Comparison of ENCODE assay signal across 8 mouse cellular contexts in the genomic region with DNA sequence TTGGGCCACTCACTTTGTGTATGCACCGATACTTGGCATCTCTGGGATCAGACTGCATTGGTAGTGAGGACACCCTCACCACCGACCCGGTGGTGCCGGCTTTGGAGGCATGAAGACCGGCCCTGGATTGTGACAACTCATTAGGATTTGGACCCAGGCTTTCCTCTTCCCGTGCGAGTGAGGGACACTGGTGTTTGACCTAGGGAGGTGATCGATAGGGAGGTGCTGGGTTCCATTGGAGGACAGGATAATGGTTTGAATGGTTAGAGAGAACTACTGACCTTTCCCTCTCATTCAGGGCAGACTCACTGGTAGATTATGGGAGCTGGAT. TPM values are rescaled to one million over a fixed set of nuclear protein-coding genes. Genes with fewer than 3 reads are reported as not detected.
DNase-seq lines count a peak whose midpoint lies in the region; ATAC-seq and TF ChIP-seq lines count a peak whose summit lies in the region.

No protein-coding gene starts in this region.

- no peaks in the 10 kb centered on the region for H3K9me3 ChIP-seq in hindbrain, embryonic 12.5 days (replicated peaks)
- H3K9me3 ChIP-seq in midbrain, embryonic 13.5 days, result no peaks in the 10 kb centered on the region

- TF ChIP-seq CTCF in kidney, adult 2 months (conservative IDR thresholded peaks at IDR 0.05; ENCODE audit: insufficient read depth, insufficient read length, low read depth, low read length), result no peak
- TF ChIP-seq CTCF in bone marrow macrophage, adult 2 months (IDR thresholded peaks at IDR 0.05; ENCODE audit: low read depth, low read length), result no peak

- peaks cover 31% of the 10 kb centered on the region; the same call in 1 of the 2 replicates for H3K4me1 ChIP-seq in kidney, adult 2 months (ENCODE audit: control insufficient read depth, insufficient read depth, low read length)
- peaks cover 24% of the 10 kb centered on the region for H3K4me1 ChIP-seq in bone marrow macrophage, adult 2 months (ENCODE audit: control insufficient read depth, insufficient read depth, low read length)
- peaks cover 22% of the 10 kb centered on the region for H3K4me1 ChIP-seq in hindbrain, embryonic 12.5 days
- peaks cover 40% of the 10 kb centered on the region for H3K4me1 ChIP-seq in midbrain, embryonic 13.5 days (replicated peaks)

- TF ChIP-seq POLR2A in kidney, adult 2 months (IDR thresholded peaks at IDR 0.05; ENCODE audit: low read depth, low read length), result no peak
- TF ChIP-seq POLR2A in bone marrow macrophage, adult 2 months (IDR thresholded peaks at IDR 0.05; ENCODE audit: borderline replicate concordance, low read depth, low read length), result no peak

- H3K4me3 ChIP-seq in kidney, adult 2 months (ENCODE audit: insufficient read depth, low read depth, low read length), result peak overlapping the region; percentile 69
- H3K4me3 ChIP-seq in bone marrow macrophage, adult 2 months (ENCODE audit: insufficient read depth, low read length), result peak overlapping the region; percentile 98
- peak overlapping the region; percentile 89 for H3K4me3 ChIP-seq in hindbrain, embryonic 12.5 days
- H3K4me3 ChIP-seq in midbrain, embryonic 13.5 days (replicated peaks), result peak overlapping the region; percentile 96

- WGBS in kidney, adult 2 months, result 1% methylated on average over 8 of the region's 8 CpGs
- under 1% methylated on average over 8 of the region's 8 CpGs for WGBS in hindbrain, embryonic 12.5 days
- WGBS in midbrain, embryonic 13.5 days, result 1% methylated on average over 8 of the region's 8 CpGs

- peak overlapping the region; percentile 85 for H3K4me2 ChIP-seq in hindbrain, embryonic 12.5 days (replicated peaks)
- peak overlapping the region; percentile 86 for H3K4me2 ChIP-seq in midbrain, embryonic 13.5 days (replicated peaks)

- H3K27ac ChIP-seq in kidney, adult 2 months (ENCODE audit: insufficient read depth, low read depth, low read length), result peak overlapping the region; percentile 93
- H3K27ac ChIP-seq in bone marrow macrophage, adult 2 months (ENCODE audit: insufficient read depth, low read depth, low read length), result peak overlapping the region; percentile 68
- peak overlapping the region; percentile 87 for H3K27ac ChIP-seq in hindbrain, embryonic 12.5 days
- H3K27ac ChIP-seq in midbrain, embryonic 13.5 days, result peak overlapping the region; percentile 90

- H3K27me3 ChIP-seq in kidney, adult 2 months (replicated peaks; ENCODE audit: control insufficient read depth, insufficient read depth, low read length), result no peaks in the 10 kb centered on the region
- H3K27me3 ChIP-seq in hindbrain, embryonic 12.5 days, result no peaks in the 10 kb centered on the region
- H3K27me3 ChIP-seq in midbrain, embryonic 13.5 days, result no peaks in the 10 kb centered on the region

- H3K36me3 ChIP-seq in kidney, adult 2 months (ENCODE audit: control insufficient read depth, insufficient read depth, low read length), result no peaks in the 10 kb centered on the region
- H3K36me3 ChIP-seq in hindbrain, embryonic 12.5 days, result no peaks in the 10 kb centered on the region
- peaks cover 7% of the 10 kb centered on the region; the same call in 1 of the 2 replicates for H3K36me3 ChIP-seq in midbrain, embryonic 13.5 days

- no peak for DNase-seq in kidney, adult 2 months
- DNase-seq in kidney, adult 18-20 months, result no peak
- DNase-seq in layer of hippocampus, postnatal 36 days, result no peak
- DNase-seq in left cerebral cortex, adult 11 months (ENCODE audit: low spot score), result no peak
- DNase-seq in layer of hippocampus, postnatal 25 days (ENCODE audit: extremely low spot score in 1 of 2, low spot score in 1 of 2), result no peak

- H3K9ac ChIP-seq in hindbrain, embryonic 12.5 days, result peak overlapping the region; percentile 88
- peak overlapping the region; percentile 95 for H3K9ac ChIP-seq in midbrain, embryonic 13.5 days (replicated peaks)

- no peak for ATAC-seq in hindbrain, embryonic 12.5 days (ENCODE audit: low FRiP score)
- ATAC-seq in midbrain, embryonic 13.5 days, result no peak; the same call in 1 of the 2 replicates

RNA-seq across cellular contexts. Expression of gene Mgrn1, which starts 0.6 kb away (rescaled TPM):
- polyA plus RNA-seq in kidney, adult 2 months (2012; rRNA removed), result 197 and 218 TPM in 2 replicates
- 66.4 and 75.4 TPM in 2 replicates for polyA plus RNA-seq in bone marrow macrophage, adult 2 months (2012; ENCODE audit: insufficient read depth, insufficient read length, missing spikeins)
- 91.1 and 94.0 TPM in 2 replicates for polyA plus RNA-seq in hindbrain, embryonic 12.5 days (2016; fragmentation: Nextera tagmentation; extraction: Ambion mirVana)
- polyA plus RNA-seq in midbrain, embryonic 13.5 days (2015; fragmentation: Nextera tagmentation; extraction: Ambion mirVana), result 100 and 101 TPM in 2 replicates
- total RNA-seq in layer of hippocampus, postnatal 36 days (2021), result 100 to 1,000 TPM; 213 TPM
- total RNA-seq in layer of hippocampus, postnatal 25 days (2021), result 100 to 1,000 TPM; 219 to 221 TPM

RNA-seq across cellular contexts. Expression of gene Ubald1, which starts 6.5 kb away (rescaled TPM):
- 38.4 and 39.2 TPM in 2 replicates for polyA plus RNA-seq in kidney, adult 2 months (2012; rRNA removed)
- 68.4 and 72.6 TPM in 2 replicates for polyA plus RNA-seq in bone marrow macrophage, adult 2 months (2012; ENCODE audit: insufficient read depth, insufficient read length, missing spikeins)
- 38.8 and 40.6 TPM in 2 replicates for polyA plus RNA-seq in hindbrain, embryonic 12.5 days (2016; fragmentation: Nextera tagmentation; extraction: Ambion mirVana)
- polyA plus RNA-seq in midbrain, embryonic 13.5 days (2015; fragmentation: Nextera tagmentation; extraction: Ambion mirVana), result 45.8 and 46.2 TPM in 2 replicates
- 10 to 100 TPM; 91.3 to 94.9 TPM for total RNA-seq in layer of hippocampus, postnatal 36 days (2021)
- total RNA-seq in layer of hippocampus, postnatal 25 days (2021), result 100 to 1,000 TPM in 1 of 2 experiments, 10 to 100 TPM in 1; 93.5 to 103 TPM

RNA-seq across cellular contexts. Expression of gene 4930562C15Rik, which starts 51.4 kb away (rescaled TPM):
- 0.03 TPM in 1 of 2 replicates, not detected in the other for polyA plus RNA-seq in kidney, adult 2 months (2012; rRNA removed)
- polyA plus RNA-seq in bone marrow macrophage, adult 2 months (2012; ENCODE audit: insufficient read depth, insufficient read length, missing spikeins), result not detected in 2 replicates
- 0.53 and 0.63 TPM in 2 replicates for polyA plus RNA-seq in hindbrain, embryonic 12.5 days (2016; fragmentation: Nextera tagmentation; extraction: Ambion mirVana)
- polyA plus RNA-seq in midbrain, embryonic 13.5 days (2015; fragmentation: Nextera tagmentation; extraction: Ambion mirVana), result 0.40 and 0.50 TPM in 2 replicates
- total RNA-seq in layer of hippocampus, postnatal 36 days (2021), result not detected
- total RNA-seq in layer of hippocampus, postnatal 25 days (2021), result not detected

RNA-seq across cellular contexts. Expression of gene Nudt16l1, which starts 51.9 kb away (rescaled TPM):
- polyA plus RNA-seq in kidney, adult 2 months (2012; rRNA removed), result 137 and 145 TPM in 2 replicates
- polyA plus RNA-seq in bone marrow macrophage, adult 2 months (2012; ENCODE audit: insufficient read depth, insufficient read length, missing spikeins), result 44.3 and 55.0 TPM in 2 replicates
- polyA plus RNA-seq in hindbrain, embryonic 12.5 days (2016; fragmentation: Nextera tagmentation; extraction: Ambion mirVana), result 121 and 134 TPM in 2 replicates
- 130 and 131 TPM in 2 replicates for polyA plus RNA-seq in midbrain, embryonic 13.5 days (2015; fragmentation: Nextera tagmentation; extraction: Ambion mirVana)
- 10 to 100 TPM; 76.4 to 82.1 TPM for total RNA-seq in layer of hippocampus, postnatal 36 days (2021)
- total RNA-seq in layer of hippocampus, postnatal 25 days (2021), result 10 to 100 TPM; 68.8 to 78.4 TPM
